Mouse (Mus musculus) ES-CJ7 (cell line): Measurements from ENCODE around the gene Pitpnb.

Source experiments
- DNase-seq: peaks from one replicate; pipeline ENCODE4 v3.0.0; 2011; ENCODE audit warnings: low read depth, low spot score

Gene Pitpnb

GRCm38 (mm10) chr5:111396199-111396598 is 65.6 kb downstream of the Pitpnb start:
- DNase-seq: peak; percentile 55

GRCm38 (mm10) chr5:111398471-111398870 is 67.9 kb downstream of the Pitpnb start:
- no peak for DNase-seq

- no peak for DNase-seq
Measured at GRCm38 (mm10) chr5:111399271-111399670, 68.7 kb downstream of the Pitpnb start.

DNA sequence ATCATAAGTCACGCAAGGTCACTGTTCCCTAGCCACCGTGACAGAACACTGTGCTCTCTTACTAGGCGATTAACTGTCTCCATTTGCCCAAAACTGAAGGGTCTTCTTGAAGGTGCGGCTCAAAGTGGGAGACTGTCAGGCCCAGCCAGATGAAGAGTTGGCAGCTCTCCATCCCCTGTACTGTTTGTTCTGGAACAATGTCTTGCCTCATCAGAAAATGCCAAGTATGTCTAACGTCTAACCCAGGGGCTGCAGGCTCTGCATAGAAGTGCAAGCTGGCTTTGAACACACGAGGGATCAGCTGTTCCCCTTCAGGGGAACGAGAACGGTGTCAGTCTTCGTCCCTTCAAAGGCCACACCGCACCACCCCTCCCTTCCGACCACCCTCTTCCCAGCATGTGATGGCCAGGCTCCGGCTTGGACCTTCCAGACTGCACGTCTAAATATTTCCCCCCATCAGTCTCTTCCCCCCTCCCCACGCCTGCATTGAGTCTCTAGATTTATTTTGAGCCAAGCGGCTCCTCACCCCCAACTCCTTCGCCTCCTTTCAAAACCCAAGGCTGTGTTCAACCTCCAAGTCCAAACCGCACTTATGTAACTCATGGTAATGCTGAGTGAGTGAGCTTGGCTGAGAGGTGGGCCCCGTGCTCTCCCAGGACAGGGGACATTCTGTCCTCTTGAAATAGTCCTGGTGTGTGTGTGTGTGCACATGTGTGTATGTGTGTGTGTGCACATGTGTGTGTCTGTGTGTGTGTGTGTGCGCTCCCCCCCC is 71.5 kb downstream of the Pitpnb start:
- DNase-seq: no peak

DNA sequence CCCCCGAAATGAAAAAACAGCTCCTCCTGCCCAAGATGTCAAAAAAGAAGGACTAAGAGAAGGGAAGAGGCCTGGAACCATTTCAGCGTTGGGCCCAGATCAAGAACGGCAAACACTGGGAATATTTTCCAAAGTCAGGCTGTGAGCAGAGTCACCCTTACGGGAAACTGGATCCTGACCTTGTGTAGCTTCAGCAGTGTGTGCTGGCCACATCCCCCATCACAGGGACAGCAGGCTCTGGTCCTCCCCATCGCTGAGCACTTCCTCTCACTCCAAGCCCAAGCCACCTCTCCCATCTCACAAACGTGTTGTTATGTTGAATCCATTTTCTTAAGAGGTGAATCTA is 72.1 kb downstream of the Pitpnb start:
- no peak for DNase-seq

DNA sequence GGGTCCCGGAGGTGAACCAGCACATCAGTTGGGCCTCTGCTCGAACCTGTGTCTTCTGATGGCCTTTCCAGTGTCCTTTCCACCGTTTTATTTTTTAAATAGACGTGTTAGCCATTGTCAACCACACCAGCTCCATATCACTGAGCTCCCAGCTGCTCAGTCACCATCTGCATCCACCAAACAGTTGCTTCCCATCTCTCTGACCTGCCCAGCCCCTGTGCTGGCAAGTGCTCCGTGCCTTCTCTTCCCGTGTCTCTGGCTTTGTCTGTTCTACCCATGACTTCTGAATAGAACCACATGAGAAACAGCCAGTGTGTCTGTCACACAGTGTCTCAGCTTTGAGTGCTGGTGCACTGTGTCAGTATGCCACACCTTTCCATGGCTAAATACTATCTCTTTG is 74.2 kb downstream of the Pitpnb start:
- no peak for DNase-seq

DNA sequence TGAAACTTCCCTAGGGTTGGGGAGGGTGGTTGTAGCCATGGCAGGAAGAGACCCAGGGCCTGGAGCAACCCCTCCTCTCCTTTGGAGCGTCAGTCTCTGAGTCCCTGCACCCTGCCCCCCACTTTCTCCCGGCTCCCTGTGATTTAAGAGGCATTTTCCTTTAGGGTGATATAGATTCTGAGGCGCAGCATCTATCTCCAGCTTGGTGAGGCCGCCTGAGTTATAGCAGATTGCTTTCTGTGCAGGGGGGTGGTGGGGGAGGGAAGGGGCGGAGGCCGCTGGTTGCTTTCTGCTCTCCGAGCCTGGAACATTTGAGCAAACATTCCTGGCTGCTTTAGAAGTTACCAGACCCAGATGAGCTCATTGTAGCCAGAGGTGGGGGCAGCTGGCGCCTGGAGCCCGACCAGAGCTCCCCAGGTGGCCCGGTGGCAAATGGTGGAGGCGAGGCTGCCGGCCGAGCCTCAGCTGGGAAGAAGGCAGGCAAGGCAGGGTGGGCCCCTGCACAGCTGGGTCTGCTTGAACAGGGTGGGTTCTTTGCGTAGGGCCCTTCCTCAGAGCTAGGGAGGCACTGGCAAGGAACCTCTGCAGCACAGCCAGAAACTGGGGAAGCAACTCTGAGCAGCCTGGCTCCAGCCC is 78.0 kb downstream of the Pitpnb start:
- no peak for DNase-seq

- peak; percentile 78 for DNase-seq
Measured at GRCm38 (mm10) chr5:111409412-111410044, 79.0 kb downstream of the Pitpnb start.

GRCm38 (mm10) chr5:111410665-111411064 is 80.1 kb downstream of the Pitpnb start:
- no peak for DNase-seq

DNA sequence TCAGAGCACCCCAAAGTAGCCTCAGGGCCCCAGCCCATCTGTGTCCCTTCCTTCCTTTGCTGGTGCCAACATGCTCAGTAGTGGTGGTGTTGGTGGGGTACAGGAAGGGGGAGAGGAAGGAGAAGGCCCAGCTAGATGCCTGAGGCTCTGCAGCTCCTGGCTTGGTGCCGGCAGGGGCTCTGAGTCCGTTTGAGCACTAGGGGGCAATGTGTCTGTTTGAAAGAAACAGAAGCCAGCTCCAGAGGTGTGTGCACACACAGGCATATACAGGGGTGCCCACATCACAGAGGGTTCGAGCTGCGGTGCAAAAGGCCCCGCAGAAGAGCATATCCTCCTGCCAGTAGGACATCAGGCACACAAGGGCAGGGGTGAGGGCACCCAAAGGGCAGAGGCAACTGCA is 83.6 kb downstream of the Pitpnb start:
- DNase-seq: peak; percentile 72

DNA sequence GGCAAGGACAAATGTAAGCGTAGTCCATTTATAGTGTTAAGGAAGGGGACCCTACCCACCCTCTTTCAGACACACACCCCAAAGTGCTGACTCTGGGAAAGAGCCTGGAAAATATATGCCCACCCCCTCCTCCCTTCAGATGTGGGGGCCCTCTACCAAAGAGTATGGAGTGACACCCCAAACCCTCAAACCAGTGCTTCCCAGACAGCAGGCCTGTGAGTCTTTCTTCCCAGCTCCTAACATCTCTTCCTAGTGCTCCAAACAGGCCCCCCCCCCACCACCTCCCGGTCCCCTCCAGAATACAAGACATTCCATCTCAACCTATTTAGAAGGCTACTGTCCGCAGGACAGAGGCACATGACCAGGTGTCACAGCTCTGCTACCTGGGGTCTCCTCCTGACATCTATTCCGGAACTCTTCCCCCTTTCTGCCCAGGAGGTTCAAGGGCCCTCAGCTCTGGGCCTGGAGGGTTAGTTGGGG is 84.2 kb downstream of the Pitpnb start:
- DNase-seq: no peak

DNA sequence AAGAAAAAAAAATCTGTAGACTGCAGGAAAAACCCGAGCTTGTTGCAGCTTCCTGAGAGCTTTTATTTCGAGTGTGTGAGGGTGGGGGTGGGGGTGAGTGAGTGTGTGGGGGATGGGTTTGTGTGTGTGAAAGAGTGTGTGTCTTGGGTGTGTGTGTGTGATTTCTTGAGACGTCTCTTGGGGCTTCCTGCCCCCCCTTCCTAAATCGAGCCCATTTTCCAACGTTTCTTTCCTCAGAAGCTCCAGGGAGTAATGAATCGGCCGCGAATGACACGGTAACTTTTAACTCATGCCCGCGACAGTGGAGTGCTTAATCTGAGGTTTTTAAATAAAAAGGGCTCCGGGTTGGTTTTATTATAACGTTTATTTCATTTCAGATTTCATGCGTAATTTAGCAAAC is 85.0 kb downstream of the Pitpnb start:
- DNase-seq: no peak

DNA sequence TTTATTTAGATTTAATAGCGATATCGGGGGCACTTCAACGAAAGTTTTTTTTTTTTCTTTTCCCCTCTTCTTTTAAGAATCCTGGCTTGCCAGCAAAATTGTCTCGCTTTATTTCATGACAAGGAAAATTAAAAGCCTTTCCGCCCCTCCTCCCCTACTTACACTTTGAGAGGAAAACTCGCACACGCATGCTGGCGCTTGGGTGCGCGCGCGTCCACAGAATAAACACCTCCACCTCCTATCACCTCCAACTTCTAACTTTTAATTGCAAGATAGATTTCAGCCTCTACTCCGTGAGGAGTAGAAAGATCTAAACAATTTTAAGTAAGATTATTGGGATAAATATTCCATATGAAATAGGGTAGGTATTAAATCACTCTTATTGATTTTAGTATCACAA is 85.5 kb downstream of the Pitpnb start:
- DNase-seq: no peak

DNA sequence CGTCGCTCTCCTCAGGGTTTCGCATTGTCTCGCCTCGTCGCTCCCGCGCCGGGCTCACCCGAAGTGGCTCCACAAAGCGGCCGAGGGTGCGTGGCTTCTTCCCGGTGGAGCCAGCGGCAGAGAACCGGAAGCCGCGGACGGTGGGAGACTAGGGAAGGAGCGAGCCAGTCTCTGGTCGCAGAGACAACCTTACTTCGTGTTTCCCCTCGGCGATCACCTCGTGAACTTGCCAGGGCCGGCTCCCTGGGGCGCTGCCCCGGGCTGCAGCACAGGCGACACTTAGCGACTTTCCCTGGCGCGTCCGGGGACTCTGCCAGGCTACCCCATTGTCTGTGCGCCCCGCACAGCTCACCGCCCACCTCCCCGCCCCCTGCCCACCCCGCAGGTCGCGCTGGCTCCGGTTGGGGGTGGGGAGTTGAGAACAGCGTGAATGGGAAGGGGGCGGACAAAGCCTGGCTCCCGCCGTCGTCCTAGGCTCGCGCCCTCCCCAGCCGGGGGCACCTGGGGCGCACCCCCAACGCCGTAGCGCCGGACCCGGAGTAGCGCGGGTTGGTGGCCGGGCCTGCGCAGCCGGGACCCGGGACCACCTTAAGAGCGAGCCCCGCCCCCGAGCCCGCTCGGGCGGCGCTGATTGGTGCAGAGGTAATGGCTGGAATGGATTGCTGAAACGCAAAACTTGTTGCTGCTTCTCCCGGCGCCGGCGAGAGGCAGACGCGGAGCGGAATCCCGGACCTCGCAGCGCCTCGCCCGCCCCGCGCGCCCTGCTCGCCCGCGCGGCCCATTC is 86.2 kb downstream of the Pitpnb start, which contains the start of gene Mn1:
Gene Mn1, plus strand, starts transcription at position 772 of the 784 bp plus-strand sequence.
- peak; percentile 87 for DNase-seq

- no peak for DNase-seq
Measured at GRCm38 (mm10) chr5:111417378-111418131, 87.0 kb downstream of the Pitpnb start.

DNA sequence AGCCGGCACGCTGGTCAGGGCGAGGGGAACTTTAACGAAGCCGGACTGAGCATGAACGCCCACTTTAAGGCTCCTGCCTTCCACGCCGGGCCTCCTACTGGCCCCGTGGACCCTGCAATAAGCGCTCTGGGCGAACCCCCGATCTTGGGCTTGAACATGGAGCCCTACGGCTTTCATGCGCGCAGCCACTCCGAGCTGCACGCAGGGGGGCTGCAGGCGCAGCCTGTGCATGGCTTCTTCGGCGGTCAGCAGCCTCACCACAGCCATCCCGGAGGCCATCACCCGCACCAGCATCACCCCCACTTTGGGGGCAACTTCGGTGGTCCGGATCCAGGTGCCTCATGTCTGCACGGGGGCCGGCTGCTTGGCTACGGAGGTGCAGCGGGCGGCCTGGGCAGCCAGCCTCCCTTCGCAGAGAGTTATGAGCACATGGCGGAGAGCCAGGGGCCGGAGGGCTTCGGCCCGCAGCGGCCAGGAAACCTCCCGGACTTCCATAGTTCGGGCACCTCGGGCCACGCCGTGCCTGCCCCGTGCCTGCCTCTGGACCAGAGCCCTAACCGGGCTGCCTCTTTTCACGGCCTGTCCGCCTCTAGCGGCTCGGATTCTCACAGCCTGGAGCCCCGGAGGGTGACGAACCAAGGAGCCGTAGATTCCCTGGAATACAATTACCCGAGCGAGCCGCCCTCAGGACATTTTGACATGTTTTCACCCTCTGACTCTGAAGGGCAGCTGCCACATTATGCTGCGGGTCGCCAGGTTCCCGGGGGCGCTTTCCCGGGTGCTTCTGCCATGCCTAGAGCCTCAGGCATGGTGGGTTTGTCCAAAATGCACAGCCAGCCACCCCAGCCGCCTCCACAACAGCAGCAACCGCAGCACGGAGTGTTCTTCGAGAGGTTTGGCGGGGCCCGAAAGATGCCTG is 87.9 kb downstream of the Pitpnb start:
- no peak for DNase-seq

DNA sequence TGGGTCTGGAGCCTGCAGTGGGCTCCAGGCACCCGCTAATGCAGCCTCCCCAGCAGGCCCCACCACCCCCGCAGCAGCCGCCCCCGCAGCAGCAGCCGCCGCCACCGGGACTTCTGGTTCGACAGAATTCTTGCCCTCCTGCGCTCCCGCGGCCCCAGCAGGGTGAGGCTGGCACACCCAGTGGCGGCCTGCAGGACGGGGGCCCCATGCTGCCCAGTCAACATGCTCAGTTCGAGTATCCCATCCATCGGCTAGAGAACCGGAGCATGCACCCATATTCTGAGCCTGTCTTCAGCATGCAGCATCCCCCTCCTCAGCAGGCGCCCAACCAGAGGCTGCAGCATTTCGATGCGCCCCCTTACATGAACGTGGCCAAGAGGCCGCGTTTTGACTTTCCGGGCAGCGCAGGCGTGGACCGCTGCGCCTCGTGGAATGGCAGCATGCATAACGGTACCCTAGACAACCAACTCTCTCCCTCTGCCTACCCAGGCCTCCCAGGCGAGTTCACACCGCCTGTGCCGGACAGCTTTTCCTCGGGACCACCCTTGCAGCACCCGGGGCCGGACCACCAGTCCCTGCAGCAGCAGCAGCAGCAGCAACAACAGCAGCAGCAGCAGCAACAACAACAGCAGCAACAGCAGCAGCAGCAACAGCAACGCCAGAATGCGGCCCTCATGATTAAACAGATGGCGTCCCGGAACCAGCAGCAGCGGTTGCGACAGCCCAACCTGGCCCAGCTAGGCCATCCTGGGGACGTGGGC is 88.7 kb downstream of the Pitpnb start:
- DNase-seq: no peak

DNA sequence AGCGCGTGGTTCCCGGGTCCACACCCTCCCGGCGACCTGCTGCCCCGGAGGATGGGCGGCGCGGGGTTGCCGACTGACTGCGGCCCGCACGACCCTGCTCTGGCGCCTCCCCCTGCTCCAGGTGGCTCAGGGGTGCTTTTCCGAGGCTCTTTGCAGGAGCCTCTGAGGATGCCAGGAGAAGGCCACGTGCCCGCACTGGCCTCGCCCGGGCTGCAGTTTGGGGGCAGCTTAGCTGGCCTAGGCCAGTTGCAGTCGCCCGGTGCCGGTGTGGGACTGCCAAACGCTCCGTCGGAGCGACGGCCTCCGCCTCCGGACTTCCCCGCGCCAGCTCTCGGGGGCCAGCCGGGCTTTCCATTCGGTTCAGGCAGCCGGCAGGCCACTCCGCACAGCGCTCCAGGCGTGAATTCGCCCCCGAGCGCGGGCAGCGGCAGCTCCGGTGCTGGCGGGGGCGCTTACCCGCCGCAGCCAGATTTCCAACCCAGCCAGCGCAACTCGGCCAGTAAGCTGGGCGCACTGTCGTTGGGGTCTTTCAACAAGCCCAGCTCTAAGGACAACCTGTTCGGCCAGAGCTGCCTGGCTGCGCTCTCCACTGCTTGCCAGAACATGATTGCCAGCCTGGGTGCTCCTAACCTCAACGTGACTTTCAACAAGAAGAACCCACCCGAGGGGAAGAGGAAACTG is 89.6 kb downstream of the Pitpnb start:
- DNase-seq: no peak

GRCm38 (mm10) chr5:111420896-111421295 is 90.3 kb downstream of the Pitpnb start:
- no peak for DNase-seq
